Mouse (Mus musculus): ENCODE data around the gene Dapp1.

GRCm38 (mm10) chr3:137980435-137981381 is 637 bp downstream of the Dapp1 start:
- TF ChIP-seq POLR2A (IDR thresholded peaks at IDR 0.05; ENCODE audit: insufficient read depth, low read depth, low read length) (no peak), CTCF (IDR thresholded peaks at IDR 0.05) (no peak)
